Mouse (Mus musculus): ENCODE measurements around the gene Hecw2.

- no peak for TF ChIP-seq POLR2A (IDR thresholded peaks at IDR 0.05; ENCODE audit: borderline replicate concordance, control insufficient read depth, low read depth, low read length)
- no peak for TF ChIP-seq CTCF (IDR thresholded peaks at IDR 0.05; ENCODE audit: control insufficient read depth, insufficient read depth, low read length)
These were observed 344.1 kb downstream of the Hecw2 start for GRCm38 (mm10) chr1:53850891-53851290.
